Mouse (Mus musculus): ENCODE results near the gene Ltb. TPM values are rescaled to one million over a fixed set of nuclear protein-coding genes. Genes with fewer than 3 reads are reported as not detected.
A peak's percentile ranks its signal among the peaks of the same experiment; 100 is the strongest.
"Not testable (repeated sequence)": the region's sequence is repeated elsewhere in the genome, so short reads cannot be mapped to it uniquely, and the experiment has no call there.

The Ltb gene
- total RNA-seq, 2 experiments from 2014 or later, result 0.74 to 0.78 TPM

- no peak for DNase-seq (ENCODE audit: low spot score in 2 of 2)
These were observed 28.1 kb downstream of the Ltb start for GRCm38 (mm10) chr17:35222299-35222698.

GRCm38 (mm10) chr17:35224641-35225040, 30.4 kb downstream of the Ltb start:
- DNase-seq (ENCODE audit: low spot score in 2 of 2), result no peak

- no peak for DNase-seq (ENCODE audit: low spot score in 2 of 2)
These were observed 31.2 kb downstream of the Ltb start for GRCm38 (mm10) chr17:35225456-35225855.

- DNase-seq (ENCODE audit: low spot score in 2 of 2), result no peak
These were observed 32.4 kb downstream of the Ltb start for GRCm38 (mm10) chr17:35226561-35227046.

GRCm38 (mm10) chr17:35231022-35231421, 36.8 kb downstream of the Ltb start:
- DNase-seq (ENCODE audit: low spot score in 2 of 2), result no peak

- peak; percentile 73 to 83 for DNase-seq (ENCODE audit: low spot score in 2 of 2)
These were observed 37.8 kb downstream of the Ltb start for GRCm38 (mm10) chr17:35232043-35232442.

- no peak for DNase-seq (ENCODE audit: low spot score in 2 of 2)
These were observed 38.4 kb downstream of the Ltb start for GRCm38 (mm10) chr17:35232659-35233058.

- DNase-seq (ENCODE audit: low spot score in 2 of 2), result no peak
These were observed 39.1 kb downstream of the Ltb start, which contains the start of gene Atp6v1g2 for GRCm38 (mm10) chr17:35233114-35233980. Gene Atp6v1g2 (plus strand): TSS chr17:35233660.

GRCm38 (mm10) chr17:35234090-35234489, 39.9 kb downstream of the Ltb start:
- not testable (repeated sequence) for DNase-seq (ENCODE audit: low spot score in 2 of 2)

- DNase-seq (ENCODE audit: low spot score in 2 of 2), result peak in 1 of 2 experiments; percentile 46
These were observed 40.7 kb downstream of the Ltb start for GRCm38 (mm10) chr17:35234903-35235302.

- peak; percentile 72 to 89 for DNase-seq (ENCODE audit: low spot score in 2 of 2)
These were observed 41.6 kb downstream of the Ltb start, which contains the start of gene Nfkbil1 for GRCm38 (mm10) chr17:35235614-35236389. Gene Nfkbil1 (minus strand): TSS chr17:35235792.

GRCm38 (mm10) chr17:35236390-35236746, 42.1 kb downstream of the Ltb start:
- peak; percentile 95 for DNase-seq (ENCODE audit: low spot score in 2 of 2)

- no peak for DNase-seq (ENCODE audit: low spot score in 2 of 2)
These were observed 42.8 kb downstream of the Ltb start for GRCm38 (mm10) chr17:35236996-35237395.

GRCm38 (mm10) chr17:35237504-35237903, 43.3 kb downstream of the Ltb start:
- no peak for DNase-seq (ENCODE audit: low spot score in 2 of 2)

GRCm38 (mm10) chr17:35239700-35240099, 45.5 kb downstream of the Ltb start:
- no peak for DNase-seq (ENCODE audit: low spot score in 2 of 2)

- no peak for DNase-seq (ENCODE audit: low spot score in 2 of 2)
These were observed 46.4 kb downstream of the Ltb start for GRCm38 (mm10) chr17:35240384-35241304.

GRCm38 (mm10) chr17:35241305-35242014, 47.2 kb downstream of the Ltb start, which contains the start of gene Ddx39b:
Gene Ddx39b (plus strand): TSS chr17:35241746.
- DNase-seq (ENCODE audit: low spot score in 2 of 2), result peak; percentile 94 to 96

GRCm38 (mm10) chr17:35242015-35242941, 48.0 kb downstream of the Ltb start:
- DNase-seq (ENCODE audit: low spot score in 2 of 2), result peak; percentile 65 to 78

GRCm38 (mm10) chr17:35243086-35243485, 48.8 kb downstream of the Ltb start:
- DNase-seq (ENCODE audit: low spot score in 2 of 2), result peak in 1 of 2 experiments; percentile 69
